In the genomic region with DNA sequence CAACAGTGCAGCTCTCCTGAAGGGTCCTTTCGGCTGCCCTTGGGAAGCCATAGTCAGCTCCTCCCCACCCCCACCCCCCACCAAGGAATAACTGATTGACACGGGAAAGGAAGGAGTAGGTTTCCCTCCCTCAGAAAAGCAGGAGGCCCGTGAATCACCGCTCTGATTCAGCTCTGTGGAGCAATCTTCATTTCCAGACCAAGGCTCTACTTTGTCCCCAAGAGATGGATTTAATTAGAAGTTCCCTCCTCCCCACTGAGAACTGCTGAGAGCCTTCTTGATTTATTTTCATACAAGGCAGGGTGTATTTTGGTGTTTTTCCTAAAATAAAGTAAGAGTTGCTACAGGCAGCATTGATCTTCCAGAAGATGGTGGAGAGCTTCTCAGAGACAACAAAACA, we compare ENCODE assay signal across 19 mouse cellular contexts.
DNase-seq lines count a peak whose midpoint lies in the region; ATAC-seq and TF ChIP-seq lines count a peak whose summit lies in the region.
"Had no signal": no experiment of that assay in that cellular context is flagged by ENCODE, and none has a peak within 500 bp of the region (broad histone marks: within the 10 kb centered on the region; RNA-seq: fewer than 3 reads in every experiment).

No protein-coding gene starts in this region.

- no peak for DNase-seq in frontal cortex, postnatal 25 days (ENCODE audit: low spot score in 2 of 2)
- DNase-seq in right cerebral cortex, adult 18-20 months, result peak; percentile 39
- no peak for DNase-seq in right cerebral cortex, postnatal 4 days
- DNase-seq in brain, adult 2 months (ENCODE audit: low read depth, low spot score), result peak; percentile 83
- DNase-seq in spleen, postnatal 4 days (ENCODE audit: low spot score in 2 of 2), result no peak
- DNase-seq: cerebellum, adult 18-20 months; cerebellum, postnatal 36 days; kidney, adult 18-20 months; kidney, postnatal 4 days; liver, postnatal 0 days; lung, postnatal 14 days; thymus, postnatal 4 days had no signal

- TF ChIP-seq CTCF in olfactory bulb, adult 2 months (IDR thresholded peaks at IDR 0.05; ENCODE audit: insufficient read depth, low read depth, low read length), result no peak

- no peak overlapping the region for H3K4me2 ChIP-seq in kidney, embryonic 16.5 days (replicated peaks; ENCODE audit: low read depth, low read length)
- H3K4me2 ChIP-seq: midbrain, embryonic 15.5 days had no signal

- no peaks in the 10 kb centered on the region for H3K36me3 ChIP-seq in kidney, embryonic 16.5 days (ENCODE audit: insufficient read depth, low read length)
- H3K36me3 ChIP-seq: midbrain, embryonic 15.5 days had no signal

- peak overlapping the region; percentile 89 for H3K27ac ChIP-seq in olfactory bulb, adult 2 months (ENCODE audit: insufficient read depth, low read depth, low read length)
- no peak overlapping the region for H3K27ac ChIP-seq in kidney, embryonic 16.5 days (ENCODE audit: low read length)
- H3K27ac ChIP-seq: hindbrain, postnatal 0 days; midbrain, embryonic 15.5 days had no signal

- TF ChIP-seq POLR2A in olfactory bulb, adult 2 months (IDR thresholded peaks at IDR 0.05; ENCODE audit: insufficient read depth, low read depth, low read length), result no peak

- peaks cover 6% of the 10 kb centered on the region for H3K9me3 ChIP-seq in kidney, embryonic 16.5 days (ENCODE audit: low read length)
- H3K9me3 ChIP-seq: midbrain, embryonic 15.5 days had no signal

- no peak overlapping the region for H3K9ac ChIP-seq in kidney, embryonic 16.5 days (replicated peaks; ENCODE audit: low read length)
- H3K9ac ChIP-seq: liver, postnatal 0 days; midbrain, embryonic 15.5 days had no signal

- ATAC-seq in frontal cortex, adult (ENCODE audit: low TSS enrichment), result peak; percentile 93
- no peak for ATAC-seq in kidney, embryonic 16.5 days (ENCODE audit: low FRiP score, low TSS enrichment)
- ATAC-seq: hindbrain, postnatal 0 days; liver, postnatal 0 days; midbrain, embryonic 15.5 days had no signal

- peaks cover 5% of the 10 kb centered on the region for H3K4me1 ChIP-seq in olfactory bulb, adult 2 months (ENCODE audit: control insufficient read depth, insufficient read depth, low read length)
- peaks cover 14% of the 10 kb centered on the region for H3K4me1 ChIP-seq in kidney, embryonic 16.5 days (ENCODE audit: insufficient read depth, low read length)

- no peaks in the 10 kb centered on the region for H3K27me3 ChIP-seq in kidney, embryonic 16.5 days (ENCODE audit: insufficient read depth, low read length)
- H3K27me3 ChIP-seq: CH12.LX; midbrain, embryonic 15.5 days had no signal

- H3K4me3 ChIP-seq in olfactory bulb, adult 2 months (ENCODE audit: insufficient read depth, low read depth, low read length), result no peak overlapping the region
- no peak overlapping the region for H3K4me3 ChIP-seq in kidney, embryonic 16.5 days (ENCODE audit: low read length)
- H3K4me3 ChIP-seq: megakaryocyte, embryonic 14.5 days; midbrain, embryonic 15.5 days had no signal

- WGBS in olfactory bulb, adult 2 months, result 41% methylated on average over 4 of the region's 4 CpGs
- WGBS in kidney, embryonic 16.5 days, result 70% methylated on average over 4 of the region's 4 CpGs

Comparison
In these comparisons a context has a peak if more than half of its experiments do, and no peak if none do; other contexts are left out.
1. DNase-seq: peak in right cerebral cortex, adult 18-20 months (single experiment) and brain, adult 2 months (single experiment); none in frontal cortex, postnatal 25 days (0 of 2), right cerebral cortex, postnatal 4 days (single experiment) and spleen, postnatal 4 days (0 of 2).